Mouse (Mus musculus): Measurements from ENCODE around the gene Mapk7. TPM values are rescaled to one million over a fixed set of nuclear protein-coding genes. Genes with fewer than 3 reads are reported as not detected.
A peak's percentile ranks its signal among the peaks of the same experiment; 100 is the strongest.

Gene Mapk7
- polyA plus RNA-seq, 1 experiment, result 63.8 TPM

- 66% methylated on average over 24 of the region's 24 CpGs for WGBS
- no peak for TF ChIP-seq POLR2A (IDR thresholded peaks at IDR 0.05; ENCODE audit: control insufficient read depth, extremely low read depth, insufficient read depth, low read length, poor library complexity)
- TF ChIP-seq CTCF (IDR thresholded peaks at IDR 0.05; ENCODE audit: borderline replicate concordance, control insufficient read depth, extremely low read depth, insufficient read depth, low read length, poor library complexity), result no peak
- H3K4me3 ChIP-seq (ENCODE audit: control insufficient read depth, insufficient read depth, low read length), result no peak overlapping the region
- H3K27ac ChIP-seq (ENCODE audit: control insufficient read depth, insufficient read depth, low read length), result no peak overlapping the region
- no peaks in the 10 kb centered on the region for H3K36me3 ChIP-seq (ENCODE audit: control insufficient read depth, insufficient read depth, low read length)
- peak; percentile 9 for DNase-seq
- no peaks in the 10 kb centered on the region for H3K4me1 ChIP-seq (replicated peaks; ENCODE audit: control insufficient read depth, insufficient read depth, low read length)
- H3K27me3 ChIP-seq (ENCODE audit: control insufficient read depth, insufficient read depth, low read length), result no peaks in the 10 kb centered on the region; the same call in 1 of the 2 replicates
These were observed 44.5 kb downstream of the Mapk7 start for GRCm38 (mm10) chr11:61449499-61450292.

GRCm38 (mm10) chr11:61448599-61449225 is 45.5 kb downstream of the Mapk7 start:
- no peak overlapping the region for H3K27ac ChIP-seq (ENCODE audit: control insufficient read depth, insufficient read depth, low read length)
- no peaks in the 10 kb centered on the region for H3K4me1 ChIP-seq (replicated peaks; ENCODE audit: control insufficient read depth, insufficient read depth, low read length)
- no peak for TF ChIP-seq POLR2A (IDR thresholded peaks at IDR 0.05; ENCODE audit: control insufficient read depth, extremely low read depth, insufficient read depth, low read length, poor library complexity)
- no peak for TF ChIP-seq CTCF (IDR thresholded peaks at IDR 0.05; ENCODE audit: borderline replicate concordance, control insufficient read depth, extremely low read depth, insufficient read depth, low read length, poor library complexity)
- no peaks in the 10 kb centered on the region; the same call in 1 of the 2 replicates for H3K27me3 ChIP-seq (ENCODE audit: control insufficient read depth, insufficient read depth, low read length)
- 88% methylated on average over 9 of the region's 9 CpGs for WGBS
- no peaks in the 10 kb centered on the region for H3K36me3 ChIP-seq (ENCODE audit: control insufficient read depth, insufficient read depth, low read length)
- no peak overlapping the region for H3K4me3 ChIP-seq (ENCODE audit: control insufficient read depth, insufficient read depth, low read length)
- DNase-seq, result no peak

DNA sequence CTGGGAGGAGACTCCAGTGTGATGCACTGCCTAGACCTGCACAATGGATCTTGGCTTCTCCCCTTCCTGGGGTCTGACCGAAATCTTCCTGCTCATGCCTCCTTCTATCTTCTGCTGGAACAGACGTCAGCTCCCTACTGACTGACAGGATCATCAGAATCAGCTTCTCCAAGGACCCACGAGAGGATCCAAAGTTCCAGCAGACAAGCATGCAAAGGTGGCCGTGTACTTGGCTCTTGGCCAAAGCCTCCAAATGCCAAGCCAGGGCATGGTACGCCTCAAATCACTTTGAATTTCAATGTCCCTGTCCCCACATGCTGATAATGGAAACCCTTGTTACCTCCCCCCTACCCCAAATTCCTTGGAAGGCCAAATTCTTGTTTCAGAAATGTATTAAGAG is 46.2 kb downstream of the Mapk7 start:
- no peaks in the 10 kb centered on the region for H3K27me3 ChIP-seq (ENCODE audit: control insufficient read depth, insufficient read depth, low read length)
- no peak overlapping the region for H3K4me3 ChIP-seq (ENCODE audit: control insufficient read depth, insufficient read depth, low read length)
- H3K27ac ChIP-seq (ENCODE audit: control insufficient read depth, insufficient read depth, low read length), result no peak overlapping the region
- WGBS, result 76% methylated on average over 5 of the region's 5 CpGs
- H3K36me3 ChIP-seq (ENCODE audit: control insufficient read depth, insufficient read depth, low read length), result no peaks in the 10 kb centered on the region
- no peaks in the 10 kb centered on the region for H3K4me1 ChIP-seq (replicated peaks; ENCODE audit: control insufficient read depth, insufficient read depth, low read length)
- no peak for TF ChIP-seq POLR2A (IDR thresholded peaks at IDR 0.05; ENCODE audit: control insufficient read depth, extremely low read depth, insufficient read depth, low read length, poor library complexity)
- no peak for TF ChIP-seq CTCF (IDR thresholded peaks at IDR 0.05; ENCODE audit: borderline replicate concordance, control insufficient read depth, extremely low read depth, insufficient read depth, low read length, poor library complexity)
- no peak for DNase-seq

- TF ChIP-seq POLR2A (IDR thresholded peaks at IDR 0.05; ENCODE audit: control insufficient read depth, extremely low read depth, insufficient read depth, low read length, poor library complexity) (no peak), CTCF (IDR thresholded peaks at IDR 0.05; ENCODE audit: borderline replicate concordance, control insufficient read depth, extremely low read depth, insufficient read depth, low read length, poor library complexity) (no peak)
- Histone ChIP-seq H3K36me3 (ENCODE audit: control insufficient read depth, insufficient read depth, low read length) (no peaks in the 10 kb centered on the region), H3K27ac (ENCODE audit: control insufficient read depth, insufficient read depth, low read length) (no peak overlapping the region), H3K4me1 (replicated peaks; ENCODE audit: control insufficient read depth, insufficient read depth, low read length) (no peaks in the 10 kb centered on the region), H3K27me3 (ENCODE audit: control insufficient read depth, insufficient read depth, low read length) (no peaks in the 10 kb centered on the region), H3K4me3 (ENCODE audit: control insufficient read depth, insufficient read depth, low read length) (no peak overlapping the region)
- WGBS, result 87% methylated on average over 8 of the region's 8 CpGs
- DNase-seq, result no peak
These were observed 46.9 kb downstream of the Mapk7 start for GRCm38 (mm10) chr11:61447296-61447695.

- no peak overlapping the region for H3K27ac ChIP-seq (ENCODE audit: control insufficient read depth, insufficient read depth, low read length)
- H3K4me3 ChIP-seq (ENCODE audit: control insufficient read depth, insufficient read depth, low read length), result no peak overlapping the region
- DNase-seq, result no peak
- no peaks in the 10 kb centered on the region for H3K36me3 ChIP-seq (ENCODE audit: control insufficient read depth, insufficient read depth, low read length)
- no peaks in the 10 kb centered on the region for H3K4me1 ChIP-seq (replicated peaks; ENCODE audit: control insufficient read depth, insufficient read depth, low read length)
- 91% methylated on average over 6 of the region's 6 CpGs for WGBS
- TF ChIP-seq CTCF (IDR thresholded peaks at IDR 0.05; ENCODE audit: borderline replicate concordance, control insufficient read depth, extremely low read depth, insufficient read depth, low read length, poor library complexity) (no peak), POLR2A (IDR thresholded peaks at IDR 0.05; ENCODE audit: control insufficient read depth, extremely low read depth, insufficient read depth, low read length, poor library complexity) (no peak)
- H3K27me3 ChIP-seq (ENCODE audit: control insufficient read depth, insufficient read depth, low read length), result no peaks in the 10 kb centered on the region
These were observed 50.4 kb downstream of the Mapk7 start for GRCm38 (mm10) chr11:61443807-61444206.

DNA sequence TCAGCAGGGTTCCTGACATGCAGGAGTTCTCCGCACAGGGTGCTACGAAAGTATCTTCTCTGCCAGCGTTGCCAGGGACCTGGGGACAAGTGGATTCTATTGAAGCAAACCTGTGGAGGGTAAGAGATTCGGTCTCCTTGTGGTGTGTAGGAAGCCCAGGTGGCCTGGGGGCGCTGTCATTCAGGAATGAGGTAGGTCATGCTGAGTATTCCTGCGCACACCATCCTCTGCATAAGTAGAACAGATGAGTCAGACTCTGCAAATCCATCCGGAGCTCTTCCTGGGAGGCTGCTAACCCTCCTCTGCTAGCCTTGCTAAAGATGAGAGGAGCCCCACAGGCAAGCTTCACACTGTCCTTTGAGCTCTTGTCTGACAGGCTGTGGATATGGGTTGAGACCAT is 52.5 kb downstream of the Mapk7 start:
- H3K36me3 ChIP-seq (ENCODE audit: control insufficient read depth, insufficient read depth, low read length), result no peaks in the 10 kb centered on the region
- no peak for TF ChIP-seq CTCF (IDR thresholded peaks at IDR 0.05; ENCODE audit: borderline replicate concordance, control insufficient read depth, extremely low read depth, insufficient read depth, low read length, poor library complexity)
- TF ChIP-seq POLR2A (IDR thresholded peaks at IDR 0.05; ENCODE audit: control insufficient read depth, extremely low read depth, insufficient read depth, low read length, poor library complexity), result no peak
- WGBS, result 94% methylated on average over 7 of the region's 7 CpGs
- no peak overlapping the region for H3K4me3 ChIP-seq (ENCODE audit: control insufficient read depth, insufficient read depth, low read length)
- H3K27me3 ChIP-seq (ENCODE audit: control insufficient read depth, insufficient read depth, low read length), result no peaks in the 10 kb centered on the region
- no peak for DNase-seq
- H3K4me1 ChIP-seq (replicated peaks; ENCODE audit: control insufficient read depth, insufficient read depth, low read length), result no peaks in the 10 kb centered on the region
- no peak overlapping the region for H3K27ac ChIP-seq (ENCODE audit: control insufficient read depth, insufficient read depth, low read length)

Data from thymus, adult 2 months (tissue).